Mouse (Mus musculus) MEL (cell line): ENCODE data around the gene Scaf4. TPM values are rescaled to one million over a fixed set of nuclear protein-coding genes. Genes with fewer than 3 reads are reported as not detected.

Experiments
- DNase-seq: peaks from one replicate; pipeline ENCODE4 v3.0.0; 2011; ENCODE audit warnings: low read depth, low spot score
- H3K27ac ChIP-seq: 2 replicates; pipeline ENCODE4 v1.5.1; 2012; ENCODE audit warnings: low read depth, mild to moderate bottlenecking, control low read depth, low read length, moderate library complexity; ENCODE audit not compliant: control insufficient read depth
- H3K27me3 ChIP-seq, 2 experiments: fragments of 150-350 bp in 1 of 2; sonication (generic) in 1 of 2; 2 replicates each; pipeline ENCODE4 v1.6.1; 2012; ENCODE audit warnings: low read length in 2 of 2, mild to moderate bottlenecking in 2 of 2, improper control_type of control experiment in 1 of 2, moderate library complexity in 1 of 2; ENCODE audit not compliant: insufficient read depth in 2 of 2, control insufficient read depth in 1 of 2
- H3K36me3 ChIP-seq, 2 experiments: 2 replicates each; pipeline ENCODE4 v1.6.1; 2012 to 2014; ENCODE audit warnings: low read length in 2 of 2, improper control_type of control experiment in 1 of 2, inconsistent platforms in 1 of 2, mild to moderate bottlenecking in 1 of 2; ENCODE audit not compliant: insufficient read depth in 2 of 2, control insufficient read depth in 1 of 2
- H3K4me1 ChIP-seq, 2 experiments: fragments of 150-350 bp in 1 of 2; sonication (generic) in 1 of 2; 2 replicates each; pipeline ENCODE4 v1.6.1; 2012; ENCODE audit warnings: low read length in 2 of 2, improper control_type of control experiment in 1 of 2, mild to moderate bottlenecking in 1 of 2; ENCODE audit not compliant: insufficient read depth in 2 of 2, control insufficient read depth in 1 of 2
- H3K4me3 ChIP-seq, 2 experiments: fragments of 150-350 bp in 1 of 2; sonication (generic) in 1 of 2; 2 replicates each; pipeline ENCODE4 v1.5.1; 2012; ENCODE audit warnings: low read depth in 2 of 2, low read length in 2 of 2, mild to moderate bottlenecking in 2 of 2, moderate library complexity in 2 of 2, control low read depth in 1 of 2, improper control_type of control experiment in 1 of 2; ENCODE audit not compliant: control insufficient read depth in 1 of 2, insufficient read depth in 1 of 2
- H3K79me2 ChIP-seq: 2 replicates; pipeline ENCODE4 v1.6.1; 2012; ENCODE audit warnings: mild to moderate bottlenecking, low read length, moderate library complexity; ENCODE audit not compliant: control insufficient read depth, poor library complexity, insufficient read depth
- H3K9ac ChIP-seq: 2 replicates; pipeline ENCODE4 v1.6.1; 2012; ENCODE audit warnings: low read depth, mild to moderate bottlenecking, control low read depth, low read length, moderate library complexity; ENCODE audit not compliant: control insufficient read depth, poor library complexity, severe bottlenecking
- H3K9me3 ChIP-seq: fragments of 150-350 bp; sonication (generic); replicated peaks from 2 replicates; pipeline ENCODE4 v1.6.1; 2012; ENCODE audit warnings: mild to moderate bottlenecking, low read length, improper control_type of control experiment, moderate library complexity; ENCODE audit not compliant: insufficient read depth
- BHLHE40 ChIP-seq: IDR thresholded peaks from 2 replicates; pipeline ENCODE4 v1.6.1; 2012; ENCODE audit warnings: low read depth, mild to moderate bottlenecking, inconsistent platforms, low read length, improper control_type of control experiment, borderline replicate concordance
- CHD1 ChIP-seq: IDR thresholded peaks from 2 replicates; pipeline ENCODE4 v1.6.1; 2012; ENCODE audit warnings: low read depth, mild to moderate bottlenecking, inconsistent platforms, low read length, improper control_type of control experiment
- CTCF ChIP-seq, 3 experiments: IDR thresholded peaks in 2 of 3; conservative IDR thresholded peaks in 1 of 3; 2 replicates each; pipeline ENCODE4 v1.5.1; 2011 to 2012; ENCODE audit warnings: low read length in 3 of 3, low read depth in 2 of 3, mild to moderate bottlenecking in 2 of 3, improper control_type of control experiment in 1 of 3, inconsistent platforms in 1 of 3, mixed read lengths in 1 of 3, moderate library complexity in 1 of 3; ENCODE audit not compliant: control insufficient read depth in 1 of 3, insufficient read depth in 1 of 3, poor library complexity in 1 of 3, severe bottlenecking in 1 of 3
- E2F4 ChIP-seq: IDR thresholded peaks from 2 replicates; pipeline ENCODE4 v1.6.1; 2011; ENCODE audit warnings: low read depth, low read length, improper control_type of control experiment, borderline replicate concordance
- EP300 ChIP-seq, 2 experiments: IDR thresholded peaks; 2 replicates each; pipeline ENCODE4 v1.6.1; 2011; ENCODE audit warnings: improper control_type of control experiment in 2 of 2, low read length in 2 of 2, low read depth in 1 of 2, mild to moderate bottlenecking in 1 of 2
- ETS1 ChIP-seq: IDR thresholded peaks from 2 replicates; pipeline ENCODE4 v1.6.1; 2012; ENCODE audit warnings: low read depth, mild to moderate bottlenecking, inconsistent platforms, low read length, improper control_type of control experiment, moderate library complexity
- GABPA ChIP-seq: IDR thresholded peaks from 2 replicates; pipeline ENCODE4 v1.6.1; 2012; ENCODE audit warnings: low read depth, mild to moderate bottlenecking, inconsistent platforms, low read length, improper control_type of control experiment, moderate library complexity
- HCFC1 ChIP-seq: IDR thresholded peaks from 2 replicates; pipeline ENCODE4 v1.6.1; 2012; ENCODE audit warnings: low read depth, mild to moderate bottlenecking, inconsistent platforms, low read length, improper control_type of control experiment, moderate library complexity
- JUND ChIP-seq: IDR thresholded peaks from 2 replicates; pipeline ENCODE4 v1.6.1; 2011; ENCODE audit warnings: low read depth, mild to moderate bottlenecking, improper control_type of control experiment, low read length
- KAT2A ChIP-seq: conservative IDR thresholded peaks from 2 replicates; pipeline ENCODE4 v1.6.1; 2012; ENCODE audit warnings: low read depth, low read length, improper control_type of control experiment, inconsistent platforms
- MAFK ChIP-seq: IDR thresholded peaks from 2 replicates; pipeline ENCODE4 v1.6.1; 2011; ENCODE audit warnings: low read depth, mild to moderate bottlenecking, low read length, improper control_type of control experiment, borderline replicate concordance
- MAX ChIP-seq: IDR thresholded peaks from 2 replicates; pipeline ENCODE4 v1.6.1; 2011; ENCODE audit warnings: low read length, improper control_type of control experiment
- MYB ChIP-seq: IDR thresholded peaks from 2 replicates; pipeline ENCODE4 v1.6.1; 2011; ENCODE audit warnings: mild to moderate bottlenecking, low read depth, low read length, improper control_type of control experiment
- MYC ChIP-seq: IDR thresholded peaks from 2 replicates; pipeline ENCODE4 v1.6.1; 2011; ENCODE audit warnings: low read depth, mild to moderate bottlenecking, low read length, improper control_type of control experiment, moderate library complexity
- NELFE ChIP-seq: IDR thresholded peaks from 2 replicates; pipeline ENCODE4 v1.6.1; 2011; ENCODE audit warnings: low read depth, low read length, improper control_type of control experiment
- NRF1 ChIP-seq: IDR thresholded peaks from 2 replicates; pipeline ENCODE4 v1.6.1; 2014; ENCODE audit warnings: low read depth, mild to moderate bottlenecking, inconsistent platforms, low read length, improper control_type of control experiment, moderate library complexity; ENCODE audit not compliant: poor library complexity, insufficient read depth, severe bottlenecking
- POLR2A ChIP-seq, 2 experiments: IDR thresholded peaks; 2 replicates each; pipeline ENCODE4 v1.6.1; 2011 to 2012; ENCODE audit warnings: low read length in 2 of 2, mild to moderate bottlenecking in 2 of 2, control low read depth in 1 of 2, improper control_type of control experiment in 1 of 2, low read depth in 1 of 2, moderate library complexity in 1 of 2; ENCODE audit not compliant: control insufficient read depth in 1 of 2, insufficient read depth in 1 of 2, poor library complexity in 1 of 2
- POLR2AphosphoS2 ChIP-seq: IDR thresholded peaks from 2 replicates; pipeline ENCODE4 v1.6.1; 2011; ENCODE audit warnings: low read length, improper control_type of control experiment
- POLR2AphosphoS5 ChIP-seq: IDR thresholded peaks from 2 replicates; pipeline ENCODE4 v1.6.1; 2012; ENCODE audit warnings: low read depth, borderline replicate concordance, mild to moderate bottlenecking, inconsistent platforms, low read length, moderate library complexity, mixed read lengths
- RCOR1 ChIP-seq: IDR thresholded peaks from 2 replicates; pipeline ENCODE4 v1.6.1; 2012; ENCODE audit warnings: low read depth, mild to moderate bottlenecking, inconsistent platforms, low read length, improper control_type of control experiment
- SIN3A ChIP-seq: IDR thresholded peaks from 2 replicates; pipeline ENCODE4 v1.6.1; 2012; ENCODE audit warnings: low read length, improper control_type of control experiment, inconsistent platforms
- SMC3 ChIP-seq: IDR thresholded peaks from 2 replicates; pipeline ENCODE4 v1.6.1; 2011; ENCODE audit warnings: low read depth, low read length, improper control_type of control experiment
- TAL1 ChIP-seq: IDR thresholded peaks from 2 replicates; pipeline ENCODE4 v1.6.1; 2012; ENCODE audit warnings: mild to moderate bottlenecking, inconsistent platforms, low read length, moderate library complexity, mixed read lengths
- TBP ChIP-seq: IDR thresholded peaks from 2 replicates; pipeline ENCODE4 v1.8.0; 2011; ENCODE audit warnings: low read depth, low read length, improper control_type of control experiment
- TCF12 ChIP-seq: IDR thresholded peaks from 2 replicates; pipeline ENCODE4 v1.6.1; 2014; ENCODE audit warnings: low read depth, mild to moderate bottlenecking, inconsistent platforms, low read length, improper control_type of control experiment, moderate library complexity
- UBTF ChIP-seq: IDR thresholded peaks from 2 replicates; pipeline ENCODE4 v1.6.1; 2012; ENCODE audit warnings: low read depth, mild to moderate bottlenecking, inconsistent platforms, low read length, improper control_type of control experiment, moderate library complexity, borderline replicate concordance; ENCODE audit not compliant: insufficient read depth
- USF1 ChIP-seq: IDR thresholded peaks from 2 replicates; pipeline ENCODE4 v1.6.1; 2014; ENCODE audit warnings: low read depth, mild to moderate bottlenecking, inconsistent platforms, low read length, improper control_type of control experiment, moderate library complexity
- ZC3H11A ChIP-seq: IDR thresholded peaks from 2 replicates; pipeline ENCODE4 v1.6.1; 2012; ENCODE audit warnings: low read depth, mild to moderate bottlenecking, inconsistent platforms, low read length, improper control_type of control experiment
- ZKSCAN1 ChIP-seq: IDR thresholded peaks from 2 replicates; pipeline ENCODE4 v1.6.1; 2012; ENCODE audit warnings: low read depth, mild to moderate bottlenecking, inconsistent platforms, low read length, improper control_type of control experiment, moderate library complexity
- ZMIZ1 ChIP-seq: IDR thresholded peaks from 2 replicates; pipeline ENCODE4 v1.6.1; 2012; ENCODE audit warnings: low read depth, mild to moderate bottlenecking, inconsistent platforms, low read length, improper control_type of control experiment, moderate library complexity
- polyA plus RNA-seq, 2 experiments: library from polyadenylated mRNA; stranded (reverse) in 1 of 2; unstranded in 1 of 2; fragments of >175 nt in 1 of 2; fragments of >200 nt in 1 of 2; gene quantifications; 2 replicates each; pipeline versions ENCODE4 v1.2.1 to v1.2.4; 2012; ENCODE audit warnings: low replicate concordance in 2 of 2, low read depth in 1 of 2; ENCODE audit not compliant: insufficient read length in 2 of 2, insufficient read depth in 1 of 2, missing spikeins in 1 of 2
- total RNA-seq: library from RNA; depleted of rRNA; stranded (reverse); fragments of 300-350 nt; gene quantifications from 2 replicates; pipeline ENCODE4 v1.2.3, GENCODE M21; 2012

The Scaf4 gene
- total and polyA plus RNA-seq, 3 experiments: 12.3 to 56.2 TPM; not detected in 1

DNA sequence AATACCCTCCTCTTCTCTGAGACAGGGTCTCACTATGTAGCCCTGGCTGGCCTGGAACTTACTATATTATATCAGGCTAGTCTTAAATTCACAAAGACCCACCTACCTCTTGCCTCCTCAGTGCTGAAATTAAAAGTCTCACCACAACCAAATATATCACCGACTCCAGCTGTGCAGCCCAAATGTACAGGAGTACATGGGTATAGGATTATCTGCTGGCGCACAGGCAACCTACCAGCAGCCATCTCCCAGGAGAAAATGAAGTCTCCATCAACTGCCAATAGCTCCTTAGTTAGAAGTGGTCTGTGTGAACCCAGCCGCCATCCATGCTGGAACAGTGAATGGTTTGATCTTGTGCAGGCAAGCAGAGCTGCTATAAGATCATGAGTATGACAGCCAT lies 105.9 kb downstream of the Scaf4 start:
- H3K4me3 ChIP-seq: no peak overlapping the region
- peaks cover 25 to 46% of the 10 kb centered on the region in 2 experiments for H3K4me1 ChIP-seq
- no peaks in the 10 kb centered on the region for H3K27me3 ChIP-seq
- no peaks in the 10 kb centered on the region for H3K9me3 ChIP-seq
- no peak for TF ChIP-seq MAX
- peak; percentile 60 for TF ChIP-seq TAL1
- TF ChIP-seq KAT2A: no peak
- no peak for TF ChIP-seq CTCF (IDR thresholded peaks at IDR 0.05 in 2 of 3, conservative IDR thresholded peaks at IDR 0.05 in 1 of 3; ENCODE audit: control insufficient read depth in 1 of 3, insufficient read depth in 1 of 3, low read depth in 2 of 3, low read length in 3 of 3, poor library complexity in 1 of 3, severe bottlenecking in 1 of 3)
- TF ChIP-seq EP300 (IDR thresholded peaks at IDR 0.05; ENCODE audit: low read depth in 1 of 2, low read length in 2 of 2): peak in 1 of 2 experiments; percentile 44; a peak in 2 of 4 replicates
- no peak for TF ChIP-seq ETS1
- peak; percentile 14; the same call in 1 of the 2 replicates for TF ChIP-seq TCF12
- H3K9ac ChIP-seq: no peak overlapping the region
- peak overlapping the region; percentile 51 for H3K27ac ChIP-seq
- DNase-seq: peak; percentile 56
- H3K36me3 ChIP-seq: peaks cover 0 to 40% of the 10 kb centered on the region in 2 experiments; a peak in 2 of 4 replicates
- no peaks in the 10 kb centered on the region for H3K79me2 ChIP-seq

DNA sequence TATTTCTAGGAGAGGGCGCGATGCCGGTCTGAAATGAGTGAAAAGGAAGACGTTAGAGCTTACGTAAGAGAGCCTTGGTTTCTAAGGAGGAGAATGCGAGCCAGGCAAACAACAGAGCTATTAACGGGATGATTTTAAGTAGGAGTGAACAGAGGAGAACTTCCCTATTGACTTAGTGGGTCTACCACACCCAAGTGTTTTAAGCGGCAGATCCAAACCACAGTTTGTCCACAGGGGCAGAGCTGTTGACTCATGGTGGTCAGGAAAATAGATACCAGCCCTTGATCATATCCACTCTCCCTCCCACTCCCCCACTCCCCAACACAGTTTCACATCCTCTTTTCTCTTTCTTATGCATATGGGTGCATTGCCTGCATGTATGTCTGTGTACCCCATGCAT lies 106.9 kb downstream of the Scaf4 start:
- peak; percentile 94 for DNase-seq
- H3K4me1 ChIP-seq: peaks cover 25 to 44% of the 10 kb centered on the region in 2 experiments
- H3K27ac ChIP-seq: peak overlapping the region; percentile 96
- TF ChIP-seq CTCF (IDR thresholded peaks at IDR 0.05 in 2 of 3, conservative IDR thresholded peaks at IDR 0.05 in 1 of 3; ENCODE audit: control insufficient read depth in 1 of 3, insufficient read depth in 1 of 3, low read depth in 2 of 3, low read length in 3 of 3, poor library complexity in 1 of 3, severe bottlenecking in 1 of 3) (no peak; a peak in 1 of 6 replicates), MAFK (peak; percentile 82), ZC3H11A (no peak), POLR2AphosphoS2 (no peak), POLR2A (IDR thresholded peaks at IDR 0.05; ENCODE audit: control insufficient read depth in 1 of 2, insufficient read depth in 1 of 2, low read depth in 1 of 2, low read length in 2 of 2, poor library complexity in 1 of 2) (no peak), ETS1 (peak; percentile 93), MAX (peak; percentile 52; the same call in 1 of the 2 replicates), EP300 (IDR thresholded peaks at IDR 0.05; ENCODE audit: low read depth in 1 of 2, low read length in 2 of 2) (peak; percentile 93 to 95), CHD1 (no peak), UBTF (no peak), RCOR1 (peak; percentile 85), BHLHE40 (no peak), NELFE (no peak), NRF1 (no peak), MYB (peak; percentile 75), HCFC1 (no peak), TBP (peak; percentile 30; the same call in 1 of the 2 replicates), SMC3 (no peak), ZKSCAN1 (peak; percentile 78), E2F4 (no peak), POLR2AphosphoS5 (no peak), TCF12 (peak; percentile 75), GABPA (no peak), JUND (peak; percentile 79; the same call in 1 of the 2 replicates), MYC (peak; percentile 81), SIN3A (peak; percentile 81), ZMIZ1 (0 out of 2 replicates have a peak, but pooled peaks have one; percentile 64), USF1 (no peak)

More for the DNA sequence above, 106.9 kb downstream of the Scaf4 start:
- Histone ChIP-seq H3K27me3 (no peaks in the 10 kb centered on the region), H3K9ac (peak overlapping the region; percentile 47), H3K4me3 (peak overlapping the region; percentile 13 to 18; a peak in 3 of 4 replicates), H3K79me2 (no peaks in the 10 kb centered on the region), H3K36me3 (peaks cover 0 to 40% of the 10 kb centered on the region in 2 experiments; a peak in 2 of 4 replicates), H3K9me3 (no peaks in the 10 kb centered on the region)
